Mouse (Mus musculus) thymus, adult 2 months (tissue): ENCODE data around the gene Ehd4.

Experiments used
- CTCF ChIP-seq: fragments of 200-500 bp; IDR thresholded peaks from 2 replicates; pipeline ENCODE4 v1.5.1; 2012; ENCODE audit warnings: mild to moderate bottlenecking, control low read depth, low read length, moderate library complexity, borderline replicate concordance; ENCODE audit not compliant: control insufficient read depth, poor library complexity, insufficient read depth; ENCODE audit errors: extremely low read depth
- POLR2A ChIP-seq: fragments of 200-500 bp; IDR thresholded peaks from 2 replicates; pipeline ENCODE4 v1.6.1; 2012; ENCODE audit warnings: mild to moderate bottlenecking, low read length, control low read depth, moderate library complexity; ENCODE audit not compliant: control insufficient read depth, poor library complexity, insufficient read depth; ENCODE audit errors: extremely low read depth

- TF ChIP-seq POLR2A: no peak
- TF ChIP-seq CTCF: no peak
Observed at GRCm38 (mm10) chr2:120131881-120132280, 22.5 kb downstream of the Ehd4 start.
